Mouse (Mus musculus): ENCODE measurements around the gene Macrod2. TPM values are rescaled to one million over a fixed set of nuclear protein-coding genes. Genes with fewer than 3 reads are reported as not detected.

Macrod2 gene
- polyA plus RNA-seq, 1 experiment, result not detected

DNA sequence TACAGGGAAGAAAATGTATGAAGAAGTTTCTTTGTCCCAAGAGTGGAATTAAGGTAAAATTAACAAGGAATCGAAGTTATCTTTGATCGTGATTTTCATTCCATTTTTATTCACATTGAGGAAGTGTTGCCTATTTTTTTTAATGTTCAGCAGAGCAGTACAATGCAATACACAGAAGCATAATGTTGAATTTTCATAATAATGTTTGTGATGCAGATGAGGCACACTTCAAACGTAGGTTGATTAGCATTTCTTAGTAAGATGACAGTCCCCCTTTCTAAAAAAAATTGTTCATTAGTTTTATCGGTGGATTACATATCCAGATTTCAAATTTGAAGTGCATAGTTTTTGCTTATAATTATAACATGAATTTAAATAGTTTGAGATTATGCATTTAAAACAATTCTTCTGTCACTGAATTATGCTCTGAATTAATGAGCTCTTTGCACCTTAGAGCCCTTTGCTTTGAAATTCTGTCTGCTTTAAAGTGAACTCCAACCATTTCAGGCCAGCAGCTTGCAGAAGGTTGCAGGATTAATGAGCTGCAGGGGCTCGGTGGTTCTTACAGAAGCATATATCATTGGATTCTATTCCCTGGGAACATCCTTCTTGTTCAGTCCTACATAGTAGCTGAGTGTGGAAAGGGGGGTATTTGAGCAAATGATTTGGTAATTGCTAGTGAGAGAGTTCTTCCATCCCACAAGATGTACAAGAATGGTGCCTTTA is 787.1 kb downstream of the Macrod2 start:
- TF ChIP-seq POLR2A (IDR thresholded peaks at IDR 0.05; ENCODE audit: insufficient read depth, low read depth, low read length) (no peak), CTCF (IDR thresholded peaks at IDR 0.05; ENCODE audit: insufficient read depth, low read depth, low read length) (no peak)
- no peaks in the 10 kb centered on the region for H3K4me1 ChIP-seq (ENCODE audit: control insufficient read depth, insufficient read depth, low read length)
- H3K4me3 ChIP-seq (ENCODE audit: insufficient read depth, low read depth, low read length), result no peak overlapping the region
- 72% methylated on average over 5 of the region's 5 CpGs for WGBS
- H3K27ac ChIP-seq (ENCODE audit: insufficient read depth, low read depth, low read length), result no peak overlapping the region

DNA sequence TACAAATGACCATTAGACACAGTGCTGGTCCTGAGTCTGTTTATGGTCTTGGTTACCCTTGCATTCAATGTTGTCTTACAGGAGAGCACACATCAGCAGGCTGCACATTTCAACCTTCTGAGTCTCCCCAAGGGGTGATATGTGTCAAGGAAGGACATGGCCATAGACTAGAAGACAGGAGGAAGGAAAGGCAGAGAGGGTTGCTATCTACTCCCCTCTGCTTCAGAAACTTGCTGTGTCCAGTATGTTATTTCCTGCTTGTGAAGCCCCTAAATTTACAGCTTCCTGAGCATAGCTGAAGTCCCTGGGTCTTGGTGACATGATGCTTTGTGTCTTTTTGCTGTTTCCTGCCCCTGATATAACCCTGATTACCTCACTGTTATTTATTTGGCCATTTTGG is 799.4 kb downstream of the Macrod2 start:
- no peak overlapping the region for H3K27ac ChIP-seq (ENCODE audit: insufficient read depth, low read depth, low read length)
- H3K4me1 ChIP-seq (ENCODE audit: control insufficient read depth, insufficient read depth, low read length), result no peaks in the 10 kb centered on the region
- no peak overlapping the region for H3K4me3 ChIP-seq (ENCODE audit: insufficient read depth, low read depth, low read length)
- TF ChIP-seq CTCF (IDR thresholded peaks at IDR 0.05; ENCODE audit: insufficient read depth, low read depth, low read length) (no peak), POLR2A (IDR thresholded peaks at IDR 0.05; ENCODE audit: insufficient read depth, low read depth, low read length) (no peak)

DNA sequence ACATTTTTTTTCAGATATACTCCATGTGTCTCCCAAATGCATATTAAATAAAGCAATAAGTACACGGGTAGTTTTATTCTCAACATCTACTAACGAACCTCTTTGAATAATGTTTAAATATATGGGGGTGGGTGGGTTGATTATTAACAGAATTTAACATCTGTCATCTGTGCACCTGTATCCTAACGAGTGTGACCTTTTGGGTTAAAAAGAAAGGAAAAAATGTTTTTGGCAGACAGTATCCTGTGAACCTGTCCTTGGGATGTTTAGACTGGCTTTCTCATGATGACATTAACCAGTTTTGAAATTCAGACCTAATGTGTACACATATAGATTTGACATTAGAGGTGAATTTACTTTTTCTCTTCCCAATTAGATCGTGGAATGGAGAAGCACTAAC is 805.4 kb downstream of the Macrod2 start:
- Histone ChIP-seq H3K4me1 (ENCODE audit: control insufficient read depth, insufficient read depth, low read length) (no peaks in the 10 kb centered on the region), H3K27ac (ENCODE audit: insufficient read depth, low read depth, low read length) (no peak overlapping the region), H3K4me3 (ENCODE audit: insufficient read depth, low read depth, low read length) (no peak overlapping the region)
- WGBS, result 83% methylated on average over 4 of the region's 4 CpGs
- TF ChIP-seq POLR2A (IDR thresholded peaks at IDR 0.05; ENCODE audit: insufficient read depth, low read depth, low read length) (no peak), CTCF (IDR thresholded peaks at IDR 0.05; ENCODE audit: insufficient read depth, low read depth, low read length) (no peak)

DNA sequence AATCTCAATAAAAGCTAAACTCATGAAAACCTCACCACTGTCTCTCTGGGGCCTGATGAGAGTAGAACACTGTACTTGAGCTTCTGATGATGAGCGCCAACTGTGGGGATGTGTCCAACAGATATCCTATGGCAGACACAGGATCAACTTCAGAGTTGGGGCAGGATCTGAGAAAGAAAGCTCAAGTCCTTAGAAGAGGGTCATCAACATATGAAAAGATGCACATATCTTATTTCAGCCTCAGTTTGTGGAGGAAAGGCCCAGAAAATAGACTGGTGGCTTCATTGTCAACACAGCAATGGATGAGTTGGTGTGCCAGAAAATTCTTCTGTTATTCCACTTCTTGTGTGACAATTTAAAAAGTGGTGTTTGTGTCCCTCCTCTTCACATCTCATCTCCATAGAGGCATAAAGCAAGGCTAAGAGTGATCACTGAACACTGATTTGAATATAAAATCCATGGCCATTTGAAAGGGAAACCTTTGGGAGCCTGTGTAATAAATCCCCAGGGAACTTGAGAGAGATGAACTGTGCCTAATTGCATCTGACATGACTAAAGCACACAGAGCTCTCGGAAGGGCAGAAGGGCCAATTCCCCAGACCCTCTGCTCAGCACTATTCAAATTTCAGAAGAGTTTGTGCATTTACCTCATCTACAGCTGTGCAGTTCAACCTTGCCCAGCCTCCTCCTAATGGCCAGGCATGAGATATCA is 806.4 kb downstream of the Macrod2 start:
- 88% methylated on average over 2 of the region's 2 CpGs for WGBS
- Histone ChIP-seq H3K27ac (ENCODE audit: insufficient read depth, low read depth, low read length) (no peak overlapping the region), H3K4me3 (ENCODE audit: insufficient read depth, low read depth, low read length) (no peak overlapping the region), H3K4me1 (ENCODE audit: control insufficient read depth, insufficient read depth, low read length) (no peaks in the 10 kb centered on the region)
- TF ChIP-seq CTCF (IDR thresholded peaks at IDR 0.05; ENCODE audit: insufficient read depth, low read depth, low read length) (no peak), POLR2A (IDR thresholded peaks at IDR 0.05; ENCODE audit: insufficient read depth, low read depth, low read length) (no peak)

DNA sequence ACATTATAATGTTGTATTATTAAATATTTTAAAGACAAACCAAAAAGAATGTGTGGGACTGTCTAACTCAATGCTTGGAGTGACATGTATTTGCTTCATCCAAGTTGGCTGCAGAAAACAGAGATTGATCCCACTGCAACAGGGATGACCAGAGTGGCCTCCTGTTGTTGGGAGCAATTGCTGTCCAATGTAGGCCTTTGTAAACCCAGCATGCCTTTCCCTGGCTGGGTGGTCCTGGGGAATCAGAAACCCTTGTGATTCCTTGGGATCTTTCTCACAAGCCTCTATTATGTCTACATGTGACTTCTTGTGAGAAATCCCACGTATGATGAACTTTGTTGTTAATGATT is 806.9 kb downstream of the Macrod2 start:
- no peak overlapping the region for H3K4me3 ChIP-seq (ENCODE audit: insufficient read depth, low read depth, low read length)
- TF ChIP-seq POLR2A (IDR thresholded peaks at IDR 0.05; ENCODE audit: insufficient read depth, low read depth, low read length) (no peak), CTCF (IDR thresholded peaks at IDR 0.05; ENCODE audit: insufficient read depth, low read depth, low read length) (no peak)
- H3K4me1 ChIP-seq (ENCODE audit: control insufficient read depth, insufficient read depth, low read length), result no peaks in the 10 kb centered on the region
- H3K27ac ChIP-seq (ENCODE audit: insufficient read depth, low read depth, low read length), result no peak overlapping the region
- 89% methylated on average over 1 of the region's 1 CpGs for WGBS

DNA sequence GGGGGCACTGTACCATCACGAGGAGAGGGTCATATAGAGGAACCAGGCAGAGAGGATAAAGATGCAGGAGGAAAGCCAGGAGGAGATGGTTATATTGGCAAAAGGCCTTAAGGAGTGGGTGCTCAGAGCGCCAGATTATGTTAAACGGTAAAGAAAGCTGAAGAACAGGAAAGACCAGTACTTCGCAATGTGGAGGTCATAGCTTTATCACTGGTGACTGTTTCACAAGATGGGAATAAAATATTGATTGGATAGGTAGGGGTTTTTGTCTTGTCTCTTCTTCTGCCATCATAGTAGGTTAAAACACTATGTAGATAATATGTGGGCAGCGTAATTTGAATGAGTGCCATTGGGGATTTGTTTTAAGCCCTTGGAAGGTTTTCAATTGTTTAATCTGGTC is 816.2 kb downstream of the Macrod2 start:
- 91% methylated on average over 5 of the region's 5 CpGs for WGBS
- Histone ChIP-seq H3K27ac (ENCODE audit: insufficient read depth, low read depth, low read length) (no peak overlapping the region), H3K4me3 (ENCODE audit: insufficient read depth, low read depth, low read length) (no peak overlapping the region), H3K4me1 (ENCODE audit: control insufficient read depth, insufficient read depth, low read length) (no peaks in the 10 kb centered on the region)
- no peak for TF ChIP-seq POLR2A (IDR thresholded peaks at IDR 0.05; ENCODE audit: insufficient read depth, low read depth, low read length)
- TF ChIP-seq CTCF (IDR thresholded peaks at IDR 0.05; ENCODE audit: insufficient read depth, low read depth, low read length), result no peak

DNA sequence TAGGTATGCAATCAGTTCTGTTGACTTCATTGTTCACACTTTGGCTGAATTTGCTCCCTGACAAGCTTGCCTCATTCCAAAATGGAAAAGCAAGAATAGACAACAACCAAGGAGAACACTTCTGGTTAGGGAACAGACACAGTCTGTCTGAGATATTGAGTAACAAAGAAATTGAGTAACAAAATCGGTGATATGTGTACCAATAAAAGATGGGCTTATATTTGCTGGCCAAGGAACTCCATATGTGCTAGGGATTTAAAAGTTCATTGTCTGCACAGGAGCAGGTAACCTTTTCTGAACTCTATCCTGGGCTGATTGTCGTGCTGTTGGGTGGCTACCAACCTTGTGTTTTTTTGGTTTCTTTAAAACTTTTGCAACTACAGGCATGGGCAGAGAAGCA is 817.2 kb downstream of the Macrod2 start:
- WGBS, result 96% methylated on average over 2 of the region's 2 CpGs
- TF ChIP-seq POLR2A (IDR thresholded peaks at IDR 0.05; ENCODE audit: insufficient read depth, low read depth, low read length) (no peak), CTCF (IDR thresholded peaks at IDR 0.05; ENCODE audit: insufficient read depth, low read depth, low read length) (no peak)
- no peak overlapping the region for H3K4me3 ChIP-seq (ENCODE audit: insufficient read depth, low read depth, low read length)
- no peaks in the 10 kb centered on the region for H3K4me1 ChIP-seq (ENCODE audit: control insufficient read depth, insufficient read depth, low read length)
- H3K27ac ChIP-seq (ENCODE audit: insufficient read depth, low read depth, low read length), result no peak overlapping the region

DNA sequence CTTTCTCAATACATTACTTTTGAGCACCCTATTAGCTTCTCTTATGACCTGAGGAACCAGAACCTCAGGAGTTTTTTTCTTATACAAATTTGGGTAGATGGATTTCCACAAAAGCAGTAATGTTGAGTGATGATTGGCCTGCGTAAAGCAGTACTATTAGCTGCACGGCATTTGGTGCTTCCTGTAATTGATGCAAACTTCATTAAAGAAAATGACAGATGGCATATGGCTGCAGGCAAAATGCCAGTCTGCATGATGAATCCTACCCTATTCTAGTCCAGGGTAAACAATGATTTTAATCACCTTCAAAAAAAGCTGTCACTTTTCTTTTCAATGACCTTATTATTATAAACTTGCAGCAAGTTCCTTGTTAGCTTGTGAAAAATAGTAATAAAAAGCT is 822.4 kb downstream of the Macrod2 start:
- H3K4me3 ChIP-seq (ENCODE audit: insufficient read depth, low read depth, low read length), result no peak overlapping the region
- WGBS, result 73% methylated on average over 2 of the region's 2 CpGs
- no peak overlapping the region for H3K27ac ChIP-seq (ENCODE audit: insufficient read depth, low read depth, low read length)
- TF ChIP-seq POLR2A (IDR thresholded peaks at IDR 0.05; ENCODE audit: insufficient read depth, low read depth, low read length) (no peak), CTCF (IDR thresholded peaks at IDR 0.05; ENCODE audit: insufficient read depth, low read depth, low read length) (no peak)
- H3K4me1 ChIP-seq (ENCODE audit: control insufficient read depth, insufficient read depth, low read length), result no peaks in the 10 kb centered on the region

DNA sequence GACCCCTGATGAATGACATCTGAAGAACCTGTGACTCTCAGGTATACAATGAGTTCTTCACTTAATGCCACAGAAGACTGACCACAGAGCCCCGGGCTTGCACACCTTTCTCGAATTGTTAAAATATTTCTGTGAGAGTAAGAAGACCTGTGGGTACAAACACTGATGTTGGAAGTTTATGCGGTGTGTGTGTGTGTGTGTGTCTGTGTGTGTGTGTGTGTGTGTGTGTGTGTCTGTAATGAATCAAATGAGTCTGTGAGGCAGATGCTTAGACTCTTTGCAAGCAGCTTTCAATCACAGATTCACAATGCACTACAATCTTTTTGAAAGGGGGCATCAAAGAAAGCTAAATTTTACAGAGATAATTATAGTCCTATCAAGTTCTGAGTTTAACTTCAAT is 822.8 kb downstream of the Macrod2 start:
- Histone ChIP-seq H3K4me3 (ENCODE audit: insufficient read depth, low read depth, low read length) (no peak overlapping the region), H3K4me1 (ENCODE audit: control insufficient read depth, insufficient read depth, low read length) (no peaks in the 10 kb centered on the region), H3K27ac (ENCODE audit: insufficient read depth, low read depth, low read length) (no peak overlapping the region)
- no peak for TF ChIP-seq POLR2A (IDR thresholded peaks at IDR 0.05; ENCODE audit: insufficient read depth, low read depth, low read length)
- TF ChIP-seq CTCF (IDR thresholded peaks at IDR 0.05; ENCODE audit: insufficient read depth, low read depth, low read length), result no peak
- 78% methylated on average over 3 of the region's 3 CpGs for WGBS
